Mouse (Mus musculus) liver, postnatal 0 days (tissue): ENCODE data around the gene Gstm1.

Experiments used
- CTCF ChIP-seq: sonication (generic); IDR thresholded peaks from 2 replicates; pipeline ENCODE4 v1.5.1; 2016; ENCODE audit warnings: antibody characterized with exemption, low read depth
- EP300 ChIP-seq: IDR thresholded peaks from 2 replicates; pipeline ENCODE4 v1.6.1; 2016; ENCODE audit warnings: antibody characterized with exemption, low read depth, mild to moderate bottlenecking

GRCm38 (mm10) chr3:108050493-108050892 lies 32.7 kb upstream of the Gstm1 start:
- TF ChIP-seq EP300, result no peak
- TF ChIP-seq CTCF, result no peak
